Mouse (Mus musculus): ENCODE measurements around the gene Hs6st2. TPM values are rescaled to one million over a fixed set of nuclear protein-coding genes. Genes with fewer than 3 reads are reported as not detected.

The Hs6st2 gene
- total RNA-seq, 1 experiment = 18.5 TPM

DNA sequence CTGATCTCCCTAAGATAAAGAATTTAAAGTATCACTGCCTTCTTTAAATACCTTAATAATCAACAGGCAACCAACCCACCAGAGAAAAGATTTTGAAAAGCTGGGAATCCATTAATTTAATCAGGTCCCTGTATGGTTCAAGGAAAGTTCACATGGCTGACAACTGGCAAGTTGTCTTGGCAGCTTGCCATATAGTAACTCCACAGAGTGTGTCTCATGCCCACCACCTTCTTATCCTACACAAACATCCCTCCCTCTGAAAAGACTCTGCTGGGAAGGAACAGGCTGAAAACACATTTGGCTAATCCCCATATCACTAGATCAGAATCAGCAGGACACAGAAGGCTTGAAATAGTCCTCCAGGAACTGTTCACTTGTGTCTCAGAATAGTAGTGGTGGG is 193.3 kb downstream of the Hs6st2 start:
- no peak for DNase-seq (ENCODE audit: low read depth, low spot score)
- Histone ChIP-seq H3K36me3 (ENCODE audit: control insufficient read depth, insufficient read depth, low read length, poor library complexity, severe bottlenecking) (no peaks in the 10 kb centered on the region), H3K9me3 (ENCODE audit: control insufficient read depth, insufficient read depth, low read depth, low read length) (no peaks in the 10 kb centered on the region), H3K27ac (ENCODE audit: insufficient read depth, low read depth, low read length, poor library complexity, severe bottlenecking) (no peak overlapping the region), H3K4me1 (ENCODE audit: control insufficient read depth in 2 of 2, insufficient read depth in 2 of 2, low read length in 2 of 2, poor library complexity in 1 of 2) (no peaks in the 10 kb centered on the region), H3K4me3 (ENCODE audit: insufficient read depth in 1 of 2, low read depth in 1 of 2, low read length in 2 of 2, poor library complexity in 1 of 2, severe bottlenecking in 1 of 2) (no peak overlapping the region), H3K9ac (ENCODE audit: insufficient read depth, low read depth, low read length, poor library complexity, severe bottlenecking) (no peak overlapping the region)
- no peak for TF ChIP-seq CHD2 (IDR thresholded peaks at IDR 0.05; ENCODE audit: low read depth, low read length)
- TF ChIP-seq MAFK (IDR thresholded peaks at IDR 0.05; ENCODE audit: insufficient read depth, low read depth, low read length) = no peak
- TF ChIP-seq ZC3H11A (IDR thresholded peaks at IDR 0.05; ENCODE audit: borderline replicate concordance, low read depth, low read length) = no peak
- no peak for TF ChIP-seq HCFC1 (IDR thresholded peaks at IDR 0.05; ENCODE audit: borderline replicate concordance, insufficient read depth, low read length)
- TF ChIP-seq ZNF384 (IDR thresholded peaks at IDR 0.05; ENCODE audit: low read depth, low read length) = no peak
- in situ Hi-C loops (cut with MboI; ENCODE audit: low sequenced_read_pairs in 2 of 2, unreplicated experiment in 2 of 2) = no loop called here

DNA sequence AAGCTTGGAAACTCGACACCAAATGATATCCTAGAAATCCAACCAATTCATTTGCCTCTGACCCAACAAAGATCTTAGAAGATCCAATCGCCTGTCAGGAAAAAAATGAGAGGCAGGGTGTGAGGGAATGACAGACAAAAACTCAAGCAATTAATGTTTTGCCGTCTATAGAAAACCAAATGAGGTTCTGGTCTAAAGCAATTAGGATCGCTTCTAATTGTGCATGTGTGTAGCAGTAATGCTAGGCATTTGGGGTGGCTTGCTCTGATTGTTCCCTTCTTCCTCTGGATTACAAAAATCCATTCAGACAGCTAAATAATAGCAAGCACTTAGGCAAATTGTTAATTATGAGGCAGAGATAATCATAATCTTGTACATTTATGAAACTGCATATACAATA is 212.2 kb downstream of the Hs6st2 start:
- no peak for TF ChIP-seq CHD2 (IDR thresholded peaks at IDR 0.05; ENCODE audit: low read depth, low read length)
- no peak for TF ChIP-seq ZNF384 (IDR thresholded peaks at IDR 0.05; ENCODE audit: low read depth, low read length)
- no peak for TF ChIP-seq HCFC1 (IDR thresholded peaks at IDR 0.05; ENCODE audit: borderline replicate concordance, insufficient read depth, low read length)
- TF ChIP-seq MAFK (IDR thresholded peaks at IDR 0.05; ENCODE audit: insufficient read depth, low read depth, low read length) = no peak
- DNase-seq (ENCODE audit: low read depth, low spot score) = no peak
- Histone ChIP-seq H3K9ac (ENCODE audit: insufficient read depth, low read depth, low read length, poor library complexity, severe bottlenecking) (no peak overlapping the region), H3K9me3 (ENCODE audit: control insufficient read depth, insufficient read depth, low read depth, low read length) (no peaks in the 10 kb centered on the region), H3K36me3 (ENCODE audit: control insufficient read depth, insufficient read depth, low read length, poor library complexity, severe bottlenecking) (no peaks in the 10 kb centered on the region), H3K27ac (ENCODE audit: insufficient read depth, low read depth, low read length, poor library complexity, severe bottlenecking) (no peak overlapping the region), H3K4me3 (ENCODE audit: insufficient read depth in 1 of 2, low read depth in 1 of 2, low read length in 2 of 2, poor library complexity in 1 of 2, severe bottlenecking in 1 of 2) (no peak overlapping the region), H3K4me1 (ENCODE audit: control insufficient read depth in 2 of 2, insufficient read depth in 2 of 2, low read length in 2 of 2, poor library complexity in 1 of 2) (no peaks in the 10 kb centered on the region)
- in situ Hi-C loops (cut with MboI; ENCODE audit: low sequenced_read_pairs in 2 of 2, unreplicated experiment in 2 of 2) = no loop called here

DNA sequence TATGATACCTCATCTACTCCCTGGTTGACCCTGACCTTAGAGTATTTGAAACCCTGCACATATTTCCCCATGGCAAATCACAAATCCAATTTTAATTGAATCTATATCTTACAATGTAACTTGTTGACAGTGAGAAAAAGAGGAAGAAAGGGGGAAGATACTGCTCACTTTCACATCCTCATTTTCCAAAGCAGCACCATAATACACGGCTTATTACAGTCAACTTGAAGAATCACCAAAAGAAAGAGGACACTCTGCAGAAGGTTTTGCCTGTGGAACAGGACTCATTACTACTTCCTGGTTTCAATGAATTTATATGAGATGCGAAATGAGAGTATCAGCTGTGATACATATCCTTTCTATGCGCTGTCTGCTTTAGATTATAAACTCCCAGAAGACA is 220.2 kb downstream of the Hs6st2 start:
- H3K9me3 ChIP-seq (ENCODE audit: control insufficient read depth, insufficient read depth, low read depth, low read length) = no peaks in the 10 kb centered on the region
- no peaks in the 10 kb centered on the region for H3K4me1 ChIP-seq (ENCODE audit: control insufficient read depth in 2 of 2, insufficient read depth in 2 of 2, low read length in 2 of 2, poor library complexity in 1 of 2)
- DNase-seq (ENCODE audit: low read depth, low spot score) = no peak
- TF ChIP-seq HCFC1 (IDR thresholded peaks at IDR 0.05; ENCODE audit: borderline replicate concordance, insufficient read depth, low read length) = no peak
- no peak for TF ChIP-seq CHD2 (IDR thresholded peaks at IDR 0.05; ENCODE audit: low read depth, low read length)
- no peak for TF ChIP-seq ZC3H11A (IDR thresholded peaks at IDR 0.05; ENCODE audit: borderline replicate concordance, low read depth, low read length)
- no peak for TF ChIP-seq MAFK (IDR thresholded peaks at IDR 0.05; ENCODE audit: insufficient read depth, low read depth, low read length)
- no peak for TF ChIP-seq ZNF384 (IDR thresholded peaks at IDR 0.05; ENCODE audit: low read depth, low read length)
- H3K36me3 ChIP-seq (ENCODE audit: control insufficient read depth, insufficient read depth, low read length, poor library complexity, severe bottlenecking) = no peaks in the 10 kb centered on the region
- H3K4me3 ChIP-seq (ENCODE audit: insufficient read depth in 1 of 2, low read depth in 1 of 2, low read length in 2 of 2, poor library complexity in 1 of 2, severe bottlenecking in 1 of 2) = no peak overlapping the region
- in situ Hi-C loops (cut with MboI; ENCODE audit: low sequenced_read_pairs in 2 of 2, unreplicated experiment in 2 of 2) = no loop called here
- H3K9ac ChIP-seq (ENCODE audit: insufficient read depth, low read depth, low read length, poor library complexity, severe bottlenecking) = no peak overlapping the region
- H3K27ac ChIP-seq (ENCODE audit: insufficient read depth, low read depth, low read length, poor library complexity, severe bottlenecking) = no peak overlapping the region

DNA sequence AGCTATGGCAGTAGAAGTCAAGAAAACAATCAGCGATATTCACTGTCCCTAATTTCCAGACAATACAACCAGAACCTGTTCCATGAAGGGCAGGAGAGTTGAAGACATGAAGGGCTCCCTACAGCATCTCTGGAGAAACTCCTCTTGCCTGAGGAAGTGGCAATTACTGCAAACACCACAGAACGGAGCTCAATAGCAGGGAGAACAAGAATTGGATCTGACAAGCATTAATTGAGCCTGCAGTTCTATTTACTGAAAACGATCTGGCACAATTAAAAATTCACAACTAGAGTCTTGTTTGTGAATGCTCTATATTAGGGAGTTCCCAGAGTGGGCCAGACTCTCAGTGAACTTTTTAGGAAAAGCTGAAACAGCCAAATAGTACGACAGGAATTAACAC is 238.3 kb downstream of the Hs6st2 start:
- Histone ChIP-seq H3K9me3 (ENCODE audit: control insufficient read depth, insufficient read depth, low read depth, low read length) (no peaks in the 10 kb centered on the region), H3K27ac (ENCODE audit: insufficient read depth, low read depth, low read length, poor library complexity, severe bottlenecking) (no peak overlapping the region), H3K9ac (ENCODE audit: insufficient read depth, low read depth, low read length, poor library complexity, severe bottlenecking) (no peak overlapping the region), H3K36me3 (ENCODE audit: control insufficient read depth, insufficient read depth, low read length, poor library complexity, severe bottlenecking) (no peaks in the 10 kb centered on the region), H3K4me3 (ENCODE audit: insufficient read depth in 1 of 2, low read depth in 1 of 2, low read length in 2 of 2, poor library complexity in 1 of 2, severe bottlenecking in 1 of 2) (no peak overlapping the region), H3K4me1 (ENCODE audit: control insufficient read depth in 2 of 2, insufficient read depth in 2 of 2, low read length in 2 of 2, poor library complexity in 1 of 2) (no peaks in the 10 kb centered on the region)
- DNase-seq (ENCODE audit: low read depth, low spot score) = no peak
- TF ChIP-seq ZC3H11A (IDR thresholded peaks at IDR 0.05; ENCODE audit: borderline replicate concordance, low read depth, low read length) (no peak), HCFC1 (IDR thresholded peaks at IDR 0.05; ENCODE audit: borderline replicate concordance, insufficient read depth, low read length) (no peak), MAFK (IDR thresholded peaks at IDR 0.05; ENCODE audit: insufficient read depth, low read depth, low read length) (no peak), ZNF384 (IDR thresholded peaks at IDR 0.05; ENCODE audit: low read depth, low read length) (no peak), CHD2 (IDR thresholded peaks at IDR 0.05; ENCODE audit: low read depth, low read length) (no peak)
- in situ Hi-C loops (cut with MboI; ENCODE audit: low sequenced_read_pairs in 2 of 2, unreplicated experiment in 2 of 2) = no loop called here

DNA sequence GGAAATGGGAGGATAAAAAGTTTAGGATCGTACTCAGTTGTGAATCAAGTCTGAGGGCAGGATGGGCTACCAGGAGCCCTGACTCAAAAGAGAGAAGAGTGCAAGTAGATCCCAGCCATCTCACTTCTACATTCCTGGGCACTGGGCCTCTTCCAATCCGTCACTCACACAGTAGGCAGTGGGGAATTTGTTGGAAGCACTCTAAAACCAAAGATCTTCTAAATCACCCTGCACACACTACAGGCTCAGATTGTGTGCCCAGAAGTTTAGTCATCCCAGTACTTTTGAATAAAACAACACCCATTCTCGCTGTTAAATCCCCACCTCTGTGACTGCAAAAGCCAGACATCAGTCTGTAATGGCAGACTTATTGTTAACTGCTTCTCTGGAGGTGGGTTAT is 249.9 kb downstream of the Hs6st2 start:
- Histone ChIP-seq H3K4me3 (ENCODE audit: insufficient read depth in 1 of 2, low read depth in 1 of 2, low read length in 2 of 2, poor library complexity in 1 of 2, severe bottlenecking in 1 of 2) (no peak overlapping the region), H3K36me3 (ENCODE audit: control insufficient read depth, insufficient read depth, low read length, poor library complexity, severe bottlenecking) (no peaks in the 10 kb centered on the region), H3K27ac (ENCODE audit: insufficient read depth, low read depth, low read length, poor library complexity, severe bottlenecking) (no peak overlapping the region), H3K4me1 (ENCODE audit: control insufficient read depth in 2 of 2, insufficient read depth in 2 of 2, low read length in 2 of 2, poor library complexity in 1 of 2) (no peaks in the 10 kb centered on the region), H3K9me3 (ENCODE audit: control insufficient read depth, insufficient read depth, low read depth, low read length) (no peaks in the 10 kb centered on the region), H3K9ac (ENCODE audit: insufficient read depth, low read depth, low read length, poor library complexity, severe bottlenecking) (no peak overlapping the region)
- TF ChIP-seq MAFK (IDR thresholded peaks at IDR 0.05; ENCODE audit: insufficient read depth, low read depth, low read length) (no peak), ZNF384 (IDR thresholded peaks at IDR 0.05; ENCODE audit: low read depth, low read length) (no peak), HCFC1 (IDR thresholded peaks at IDR 0.05; ENCODE audit: borderline replicate concordance, insufficient read depth, low read length) (no peak), CHD2 (IDR thresholded peaks at IDR 0.05; ENCODE audit: low read depth, low read length) (no peak), ZC3H11A (IDR thresholded peaks at IDR 0.05; ENCODE audit: borderline replicate concordance, low read depth, low read length) (no peak)
- in situ Hi-C loops (cut with MboI; ENCODE audit: low sequenced_read_pairs in 2 of 2, unreplicated experiment in 2 of 2) = no loop called here
- DNase-seq (ENCODE audit: low read depth, low spot score) = no peak

Data from ES-E14 (cell line).